Mouse (Mus musculus) embryonic facial prominence, embryonic 11.5 days (tissue): ENCODE results near the gene Enc1. TPM values are rescaled to one million over a fixed set of nuclear protein-coding genes. Genes with fewer than 3 reads are reported as not detected.
A peak's percentile ranks its signal among the peaks of the same experiment; 100 is the strongest.

Experiments
- ATAC-seq: fragments of 200-750 bp; cut with Nextera tagmentation; replicated peaks from 2 replicates; pipeline ENCODE4 v1.8.0; 2017; ENCODE audit warnings: low read depth; ENCODE audit not compliant: insufficient number of reproducible peaks, low FRiP score, low TSS enrichment
- DNase-seq: peaks from one replicate; pipeline ENCODE4 v3.0.0-alpha.2; 2015; ENCODE audit warnings: low spot score
- H3K27ac ChIP-seq: fragments of 300-500 bp; sonication (generic); replicated peaks from 2 replicates; pipeline ENCODE4 v1.5.1; 2014; ENCODE audit warnings: mild to moderate bottlenecking, low read depth, low read length, control low read depth
- H3K27me3 ChIP-seq: fragments of 300-500 bp; sonication (generic); 2 replicates; pipeline ENCODE4 v1.6.1; 2014; ENCODE audit warnings: mild to moderate bottlenecking, low read length, moderate library complexity, mixed read lengths; ENCODE audit not compliant: control insufficient read depth, insufficient read depth
- H3K36me3 ChIP-seq: fragments of 300-500 bp; sonication (generic); replicated peaks from 2 replicates; pipeline ENCODE4 v1.6.1; 2014; ENCODE audit warnings: low read depth, mild to moderate bottlenecking, low read length, moderate library complexity, mixed read lengths; ENCODE audit not compliant: control insufficient read depth, insufficient read depth
- H3K4me1 ChIP-seq: fragments of 300-500 bp; sonication (generic); 2 replicates; pipeline ENCODE4 v1.6.1; 2014; ENCODE audit warnings: low read length, mixed read lengths; ENCODE audit not compliant: control insufficient read depth, insufficient read depth
- H3K4me2 ChIP-seq: fragments of 300-500 bp; sonication (generic); 2 replicates; pipeline ENCODE4 v1.6.1; 2014; ENCODE audit warnings: low read depth, mild to moderate bottlenecking, control low read depth, low read length, moderate library complexity
- H3K4me3 ChIP-seq: fragments of 300-500 bp; sonication (generic); 2 replicates; pipeline ENCODE4 v1.5.1; 2014; ENCODE audit warnings: low read depth, low read length, control low read depth
- H3K9ac ChIP-seq: fragments of 300-500 bp; sonication (generic); replicated peaks from 2 replicates; pipeline ENCODE4 v1.6.1; 2014; ENCODE audit warnings: mild to moderate bottlenecking, control low read depth, low read length
- H3K9me3 ChIP-seq: fragments of 300-500 bp; sonication (generic); replicated peaks from 2 replicates; pipeline ENCODE4 v1.6.1; 2016; ENCODE audit warnings: mild to moderate bottlenecking, low read length, inconsistent platforms, mixed read lengths; ENCODE audit not compliant: control insufficient read depth
- WGBS: fragments of 180-500 bp; shearing (Covaris S2); extraction: QIAGEN DNeasy Blood & Tissue Kit; methylation state at CpG from one replicate; pipeline ENCODE4 v1.1.7; 2014; 5-methylcytosine and 5-hydroxymethylcytosine counted together
- polyA plus RNA-seq: library from polyadenylated mRNA; unstranded; fragments of >200 nt; fragmentation: Nextera tagmentation; extraction: Ambion mirVana; gene quantifications from 2 replicates; pipeline ENCODE4 v1.2.1, GENCODE M21; 2014

The Enc1 gene
- polyA plus RNA-seq, 1 experiment from 2014 or later: 8.3 TPM

GRCm38 (mm10) chr13:97242716-97243115 is 1.8 kb downstream of the Enc1 start:
- no peak for ATAC-seq
- 7% methylated on average over 6 of the region's 6 CpGs for WGBS
- Histone ChIP-seq H3K4me3 (peak overlapping the region; percentile 87), H3K4me1 (no peaks in the 10 kb centered on the region), H3K27me3 (no peaks in the 10 kb centered on the region), H3K4me2 (peak overlapping the region; percentile 78), H3K9ac (peak overlapping the region; percentile 30), H3K27ac (no peak overlapping the region), H3K9me3 (no peaks in the 10 kb centered on the region), H3K36me3 (peaks cover 8% of the 10 kb centered on the region)
- DNase-seq: no peak

- 0 out of 2 replicates have a peak overlapping the region, but pooled peaks have one; percentile 28 for H3K27ac ChIP-seq
- H3K4me1 ChIP-seq: peaks cover under 1% of the 10 kb centered on the region; the same call in 1 of the 2 replicates
- H3K4me3 ChIP-seq: peak overlapping the region; percentile 19
- no peak for DNase-seq
- H3K9ac ChIP-seq: peak overlapping the region; percentile 22; the same call in 1 of the 2 replicates
- ATAC-seq: no peak
- no peaks in the 10 kb centered on the region for H3K9me3 ChIP-seq
- 56% methylated on average over 15 of the region's 15 CpGs for WGBS
- peaks cover 8% of the 10 kb centered on the region for H3K36me3 ChIP-seq
- H3K4me2 ChIP-seq: peak overlapping the region; percentile 78; the same call in 1 of the 2 replicates
- no peaks in the 10 kb centered on the region for H3K27me3 ChIP-seq
Measured at GRCm38 (mm10) chr13:97243962-97244711, 3.2 kb downstream of the Enc1 start.

GRCm38 (mm10) chr13:97244712-97245105 is 3.8 kb downstream of the Enc1 start:
- H3K36me3 ChIP-seq: peaks cover 8% of the 10 kb centered on the region
- H3K9me3 ChIP-seq: no peaks in the 10 kb centered on the region
- no peak for DNase-seq
- H3K27me3 ChIP-seq: no peaks in the 10 kb centered on the region
- peaks cover 6% of the 10 kb centered on the region; the same call in 1 of the 2 replicates for H3K4me1 ChIP-seq
- no peak overlapping the region for H3K4me3 ChIP-seq
- H3K9ac ChIP-seq: no peak overlapping the region
- peak overlapping the region; percentile 78; the same call in 1 of the 2 replicates for H3K4me2 ChIP-seq
- ATAC-seq: no peak
- 69% methylated on average over 11 of the region's 11 CpGs for WGBS
- H3K27ac ChIP-seq: no peak overlapping the region

GRCm38 (mm10) chr13:97245157-97245556 is 4.3 kb downstream of the Enc1 start:
- H3K4me3 ChIP-seq: no peak overlapping the region
- WGBS: 89% methylated on average over 12 of the region's 12 CpGs

GRCm38 (mm10) chr13:97246217-97246616 is 5.3 kb downstream of the Enc1 start:
- H3K9ac ChIP-seq: no peak overlapping the region
- no peak overlapping the region for H3K4me3 ChIP-seq
- H3K9me3 ChIP-seq: no peaks in the 10 kb centered on the region
- peaks cover 8% of the 10 kb centered on the region for H3K36me3 ChIP-seq
- DNase-seq (no peak), ATAC-seq (no peak)
- H3K4me1 ChIP-seq: peaks cover 6% of the 10 kb centered on the region; the same call in 1 of the 2 replicates
- H3K27me3 ChIP-seq: no peaks in the 10 kb centered on the region
- H3K27ac ChIP-seq: no peak overlapping the region
- 93% methylated on average over 16 of the region's 16 CpGs for WGBS
- H3K4me2 ChIP-seq: no peak overlapping the region

More at GRCm38 (mm10) chr13:97245157-97245556, 4.3 kb downstream of the Enc1 start:
- H3K9ac ChIP-seq: no peak overlapping the region
- H3K36me3 ChIP-seq: peaks cover 8% of the 10 kb centered on the region
- H3K27ac ChIP-seq: no peak overlapping the region
- no peak for DNase-seq
- peaks cover 6% of the 10 kb centered on the region; the same call in 1 of the 2 replicates for H3K4me1 ChIP-seq
- H3K27me3 ChIP-seq: no peaks in the 10 kb centered on the region
- no peak overlapping the region; the same call in 1 of the 2 replicates for H3K4me2 ChIP-seq
- no peaks in the 10 kb centered on the region for H3K9me3 ChIP-seq
- no peak for ATAC-seq

GRCm38 (mm10) chr13:97247754-97248153 is 6.8 kb downstream of the Enc1 start:
- no peak overlapping the region for H3K9ac ChIP-seq
- H3K36me3 ChIP-seq: peaks cover 8% of the 10 kb centered on the region
- no peak overlapping the region for H3K27ac ChIP-seq
- no peak for DNase-seq
- whole genome bisulfite sequencing: 76% methylated on average over 4 of the region's 4 CpGs
- no peaks in the 10 kb centered on the region for H3K27me3 ChIP-seq
- peaks cover 6% of the 10 kb centered on the region; the same call in 1 of the 2 replicates for H3K4me1 ChIP-seq
- no peaks in the 10 kb centered on the region for H3K9me3 ChIP-seq
- H3K4me3 ChIP-seq: no peak overlapping the region
- no peak for ATAC-seq
- H3K4me2 ChIP-seq: no peak overlapping the region

- H3K4me2 ChIP-seq: no peak overlapping the region
- H3K4me1 ChIP-seq: peaks cover 6% of the 10 kb centered on the region; the same call in 1 of the 2 replicates
- H3K4me3 ChIP-seq: no peak overlapping the region
- peaks cover 8% of the 10 kb centered on the region for H3K36me3 ChIP-seq
- H3K9ac ChIP-seq: no peak overlapping the region
- DNase-seq: peak; percentile 45
- no peak for ATAC-seq
- no peak overlapping the region for H3K27ac ChIP-seq
- 25% methylated on average over 5 of the region's 5 CpGs for WGBS
- H3K9me3 ChIP-seq: no peaks in the 10 kb centered on the region
- H3K27me3 ChIP-seq: no peaks in the 10 kb centered on the region
Measured at GRCm38 (mm10) chr13:97249051-97249461, 8.2 kb downstream of the Enc1 start.

GRCm38 (mm10) chr13:97249507-97250078 is 8.7 kb downstream of the Enc1 start:
- H3K4me3 ChIP-seq: no peak overlapping the region
- no peak overlapping the region for H3K27ac ChIP-seq
- H3K9ac ChIP-seq: no peak overlapping the region
- 63% methylated on average over 5 of the region's 5 CpGs for WGBS
- H3K4me2 ChIP-seq: no peak overlapping the region
- H3K27me3 ChIP-seq: no peaks in the 10 kb centered on the region
- H3K36me3 ChIP-seq: peaks cover 8% of the 10 kb centered on the region
- no peaks in the 10 kb centered on the region for H3K9me3 ChIP-seq
- ATAC-seq: no peak
- H3K4me1 ChIP-seq: peaks cover 6% of the 10 kb centered on the region; the same call in 1 of the 2 replicates
- no peak for DNase-seq
